Mouse (Mus musculus) right cerebral cortex, adult 18-20 months (tissue): ENCODE results near the gene Clec16a.

Experiments used
- DNase-seq: peaks from one replicate; pipeline ENCODE4 v3.0.0; 2022; ENCODE audit warnings: mixed read lengths

The Clec16a gene

GRCm38 (mm10) chr16:10536323-10536722 lies 8.8 kb upstream of the Clec16a start:
- DNase-seq = no peak

- DNase-seq = no peak
Observed at GRCm38 (mm10) chr16:10536961-10537360, 8.2 kb upstream of the Clec16a start.

- no peak for DNase-seq
Observed at GRCm38 (mm10) chr16:10540763-10541597, 4.2 kb upstream of the Clec16a start.

GRCm38 (mm10) chr16:10541598-10541930 lies 3.6 kb upstream of the Clec16a start:
- DNase-seq = peak; percentile 17

- DNase-seq = no peak
Observed at GRCm38 (mm10) chr16:10542266-10542665, 2.9 kb upstream of the Clec16a start.

GRCm38 (mm10) chr16:10542698-10543365 lies 2.3 kb upstream of the Clec16a start, which contains the start of gene Dexi:
Gene Dexi, minus strand, starts transcription at chr16:10543054.
- DNase-seq = peak; percentile 98

- DNase-seq = no peak
Observed at GRCm38 (mm10) chr16:10546865-10547264, 1.7 kb downstream of the Clec16a start.

GRCm38 (mm10) chr16:10548938-10549337 lies 3.8 kb downstream of the Clec16a start:
- no peak for DNase-seq

- no peak for DNase-seq
Observed at GRCm38 (mm10) chr16:10549600-10549999, 4.5 kb downstream of the Clec16a start.

GRCm38 (mm10) chr16:10551592-10551991 lies 6.5 kb downstream of the Clec16a start:
- no peak for DNase-seq

GRCm38 (mm10) chr16:10553858-10554257 lies 8.7 kb downstream of the Clec16a start:
- no peak for DNase-seq

- DNase-seq = peak; percentile 59
Observed at GRCm38 (mm10) chr16:10559991-10560390, 14.9 kb downstream of the Clec16a start.

GRCm38 (mm10) chr16:10565278-10565885 lies 20.2 kb downstream of the Clec16a start:
- peak; percentile 81 for DNase-seq

GRCm38 (mm10) chr16:10567153-10567552 lies 22.0 kb downstream of the Clec16a start:
- no peak for DNase-seq

GRCm38 (mm10) chr16:10569809-10570395 lies 24.8 kb downstream of the Clec16a start:
- no peak for DNase-seq

- peak; percentile 42 for DNase-seq
Observed at GRCm38 (mm10) chr16:10570708-10571107, 25.6 kb downstream of the Clec16a start.

GRCm38 (mm10) chr16:10571820-10572219 lies 26.7 kb downstream of the Clec16a start:
- DNase-seq = no peak

- no peak for DNase-seq
Observed at GRCm38 (mm10) chr16:10574936-10575335, 29.8 kb downstream of the Clec16a start.

- DNase-seq = no peak
Observed at GRCm38 (mm10) chr16:10575915-10576314, 30.8 kb downstream of the Clec16a start.

- DNase-seq = no peak
Observed at GRCm38 (mm10) chr16:10577548-10577947, 32.4 kb downstream of the Clec16a start.

GRCm38 (mm10) chr16:10578376-10578775 lies 33.2 kb downstream of the Clec16a start:
- DNase-seq = no peak

- no peak for DNase-seq
Observed at GRCm38 (mm10) chr16:10581234-10581898, 36.2 kb downstream of the Clec16a start.

- no peak for DNase-seq
Observed at GRCm38 (mm10) chr16:10585165-10585564, 40.0 kb downstream of the Clec16a start.
